Mouse (Mus musculus) adrenal gland, adult (tissue): ENCODE results near the gene Cdk5r2.
A peak's percentile ranks its signal among the peaks of the same experiment; 100 is the strongest.
"Not testable (repeated sequence)": the region's sequence is repeated elsewhere in the genome, so short reads cannot be mapped to it uniquely, and the experiment has no call there.

Source experiments
- DNase-seq, 2 experiments: peaks; one replicate each; pipeline ENCODE4 v3.0.0; 2022 to 2023; ENCODE audit warnings: low spot score in 1 of 2; ENCODE audit not compliant: inconsistent age in 2 of 2

The Cdk5r2 gene

GRCm38 (mm10) chr1:74854306-74855056 lies at the start of gene Cdk5r2:
Gene Cdk5r2, plus strand, starts transcription at chr1:74854934.
- peak; percentile 88 to 96 for DNase-seq

- no peak for DNase-seq
Observed at GRCm38 (mm10) chr1:74805340-74805835, 49.3 kb upstream of the Cdk5r2 start.

DNA sequence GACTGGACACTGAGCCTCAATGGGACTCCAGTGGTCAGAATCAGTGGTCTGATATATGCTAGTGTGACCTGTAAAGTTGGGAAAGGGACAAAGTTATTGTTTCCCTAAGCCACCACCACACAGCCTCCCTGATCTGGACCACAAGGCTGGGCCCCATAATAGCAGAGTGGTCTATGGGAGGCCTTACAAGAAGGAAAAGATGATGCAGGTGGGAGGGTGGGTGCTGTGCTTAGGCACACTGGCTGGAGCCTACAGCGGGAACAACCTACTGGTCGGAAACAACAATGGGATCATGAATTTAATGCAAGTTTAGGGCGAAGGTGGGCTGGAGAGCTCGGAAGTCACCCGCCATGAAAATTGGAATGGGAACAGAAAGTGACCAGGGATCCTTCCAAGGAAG lies 48.9 kb upstream of the Cdk5r2 start:
- peak in 1 of 2 experiments; percentile 37 for DNase-seq

DNA sequence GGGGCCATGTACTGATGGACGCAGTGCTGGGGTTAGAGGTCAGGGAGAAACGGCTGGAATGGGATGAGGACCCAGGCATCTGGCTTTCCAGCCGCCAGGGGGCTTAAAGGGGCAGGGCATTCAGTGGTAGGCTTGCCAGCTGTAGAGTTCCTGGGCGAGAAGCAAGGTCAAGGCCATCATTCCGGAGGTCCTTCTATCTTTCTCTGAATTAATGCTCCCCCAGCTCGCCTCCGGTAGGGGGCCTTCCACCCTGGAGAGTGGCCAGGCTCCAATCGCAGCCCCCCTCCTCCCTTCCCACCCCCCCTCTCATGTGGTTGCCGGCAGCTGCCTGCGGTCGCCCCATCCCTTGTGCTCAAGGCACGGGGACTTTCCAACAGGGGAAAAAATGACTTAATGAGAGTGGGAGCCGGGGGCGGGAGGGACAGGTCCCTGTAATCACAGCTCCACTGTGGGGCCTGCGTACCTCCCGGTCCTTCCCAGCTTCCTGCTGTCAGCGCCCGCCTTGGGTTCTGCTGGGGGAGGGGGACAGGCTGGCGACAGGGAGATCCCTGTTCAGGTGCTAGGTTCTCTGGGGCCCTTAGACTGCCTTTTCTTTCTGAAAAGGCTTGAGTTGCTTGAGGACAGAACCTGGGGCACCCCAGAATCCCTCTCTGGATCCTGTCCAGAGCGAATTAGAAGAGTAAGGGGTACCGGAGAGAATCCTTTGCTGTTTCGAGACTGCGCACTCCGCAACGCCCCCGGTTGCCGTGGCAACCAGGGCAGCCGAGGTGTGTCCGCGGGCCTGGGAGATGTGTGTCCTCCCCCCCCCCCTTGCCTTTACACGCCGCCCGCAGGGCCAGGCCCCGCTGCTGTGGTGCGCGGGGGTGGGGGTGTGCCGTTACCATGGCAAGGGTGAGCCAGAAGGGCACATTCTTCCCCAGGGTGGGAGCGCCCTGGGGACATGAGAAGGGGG lies 48.1 kb upstream of the Cdk5r2 start:
- DNase-seq: peak; percentile 82 to 85

GRCm38 (mm10) chr1:74807551-74808071 lies 47.1 kb upstream of the Cdk5r2 start:
- peak in 1 of 2 experiments; percentile 90 for DNase-seq

GRCm38 (mm10) chr1:74808078-74808477 lies 46.7 kb upstream of the Cdk5r2 start:
- DNase-seq: peak; percentile 94 to 98

GRCm38 (mm10) chr1:74809007-74809406 lies 45.7 kb upstream of the Cdk5r2 start:
- DNase-seq: no peak

DNA sequence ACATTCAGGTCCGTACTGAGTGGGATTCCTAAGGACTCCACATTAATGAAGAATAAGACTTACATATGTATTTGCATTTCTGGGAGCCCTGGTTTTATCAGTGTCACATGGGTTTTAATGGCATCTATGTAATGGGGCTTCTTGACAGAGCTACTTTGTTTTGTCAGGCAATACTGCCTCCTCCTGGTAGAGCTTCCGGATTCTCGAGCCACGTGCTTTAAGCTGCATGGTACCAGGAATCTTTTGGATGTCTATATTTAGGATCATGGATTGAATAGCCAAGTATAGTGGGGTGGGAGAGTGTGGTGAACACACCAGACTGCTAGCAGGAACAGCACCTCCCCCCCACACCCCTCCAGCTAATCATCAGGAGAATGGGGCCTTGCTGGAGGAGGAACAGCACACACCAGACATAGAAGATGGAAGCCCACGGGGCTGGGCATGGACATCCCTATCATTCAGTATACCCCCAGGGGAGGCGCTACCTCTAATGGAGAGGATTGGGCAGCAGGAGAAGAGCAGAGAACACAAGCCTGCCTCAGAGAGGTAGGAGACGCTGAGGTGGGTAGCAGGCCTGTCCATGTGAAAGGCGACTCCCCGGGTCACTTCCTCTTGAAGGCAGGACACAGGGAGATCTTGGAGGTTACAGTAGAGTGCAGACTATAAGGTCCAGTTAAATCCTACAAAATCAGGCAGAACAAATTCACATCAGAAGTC lies 39.6 kb upstream of the Cdk5r2 start:
- no peak for DNase-seq

- not testable (repeated sequence) for DNase-seq
Observed at GRCm38 (mm10) chr1:74815965-74816364, 38.8 kb upstream of the Cdk5r2 start.

DNA sequence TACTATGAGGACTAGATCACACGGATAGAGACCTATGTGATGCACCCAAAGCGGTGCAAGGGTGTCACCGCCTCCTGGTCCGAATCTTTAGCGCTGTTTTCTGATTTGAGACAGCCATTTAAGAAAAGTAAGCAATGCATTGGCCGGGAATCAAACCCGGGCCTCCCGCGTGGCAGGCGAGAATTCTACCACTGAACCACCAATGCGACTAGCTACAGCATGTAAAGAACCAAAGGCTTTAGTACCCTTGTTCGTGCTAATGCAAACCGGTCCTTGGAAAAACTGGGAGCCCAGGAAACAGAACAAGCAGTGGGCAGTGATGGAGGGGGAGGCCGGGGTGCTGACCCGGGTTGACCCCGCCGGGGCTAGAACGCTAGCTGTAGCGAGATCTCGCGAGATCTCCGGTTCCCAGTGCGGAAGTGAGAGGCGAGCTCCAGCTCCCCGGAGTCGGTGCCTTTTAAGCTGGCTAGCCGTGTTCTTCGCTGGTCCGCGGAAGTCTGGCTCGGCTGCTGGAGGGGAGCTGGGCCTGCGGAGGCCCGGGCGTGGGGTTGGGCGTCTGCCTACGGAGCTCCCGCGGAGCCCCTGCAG lies 38.0 kb upstream of the Cdk5r2 start:
- peak; percentile 93 to 97 for DNase-seq

- DNase-seq: no peak
Observed at GRCm38 (mm10) chr1:74817219-74817618, 37.5 kb upstream of the Cdk5r2 start.

GRCm38 (mm10) chr1:74818509-74818908 lies 36.2 kb upstream of the Cdk5r2 start:
- DNase-seq: no peak

DNA sequence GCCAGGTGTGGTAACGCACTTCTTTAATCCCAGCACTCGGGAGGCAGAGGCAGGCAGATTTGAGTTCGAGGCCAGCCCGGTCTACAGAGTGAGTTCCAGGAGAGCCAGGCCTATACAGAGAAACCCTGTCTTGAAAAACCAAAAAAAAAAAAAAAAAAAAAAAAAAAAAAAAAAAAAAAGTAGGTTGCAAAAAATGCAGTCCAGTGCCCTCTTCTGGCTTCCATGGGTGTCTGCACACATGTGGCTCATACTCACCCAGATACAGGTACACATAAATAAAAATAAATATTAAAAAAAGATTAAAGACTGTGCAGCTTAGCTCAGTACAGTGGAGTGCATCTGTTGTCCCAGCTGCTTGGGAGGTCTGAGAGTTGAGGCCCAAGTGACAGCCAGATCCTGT lies 31.1 kb upstream of the Cdk5r2 start:
- DNase-seq: not testable (repeated sequence)

DNA sequence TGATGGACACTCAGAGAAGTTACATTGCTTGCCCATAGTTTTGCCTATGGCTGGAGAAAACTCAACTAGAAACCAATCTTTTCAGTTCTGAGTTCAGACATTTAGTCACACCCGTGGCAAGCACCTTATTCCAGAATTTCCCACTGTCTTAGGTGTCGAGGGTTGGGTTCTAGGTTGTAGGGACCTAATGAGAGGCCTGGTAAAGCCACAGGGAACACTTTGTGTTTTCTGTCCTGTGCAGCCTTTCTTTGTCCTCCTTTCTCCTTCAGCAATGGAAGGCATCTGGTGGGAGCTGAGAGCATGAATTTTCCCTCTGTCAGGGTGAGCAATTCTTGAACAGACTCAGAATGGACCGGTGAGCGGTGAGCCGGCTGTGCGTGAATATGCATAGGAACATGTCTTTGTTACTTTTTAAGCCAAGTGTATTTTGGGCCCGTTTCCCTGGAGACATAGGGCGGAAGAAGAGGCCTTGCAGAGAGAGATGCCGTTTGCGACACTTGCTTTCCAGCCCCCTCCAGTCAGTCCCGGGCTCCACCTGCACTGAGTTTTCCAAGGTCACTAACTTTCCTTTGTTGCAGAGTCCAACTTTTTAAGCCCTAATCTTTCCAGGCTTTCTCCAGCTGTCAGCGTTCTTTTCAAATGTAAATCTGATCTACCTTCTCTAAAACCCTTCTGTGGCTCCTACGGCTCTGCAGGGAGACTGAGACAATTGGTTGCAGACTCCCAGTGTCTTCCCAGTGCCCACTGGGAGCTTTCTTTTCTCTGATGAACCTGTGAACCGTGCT lies 30.0 kb upstream of the Cdk5r2 start:
- peak in 1 of 2 experiments; percentile 55 for DNase-seq

- DNase-seq: no peak
Observed at GRCm38 (mm10) chr1:74830061-74830460, 24.7 kb upstream of the Cdk5r2 start.

GRCm38 (mm10) chr1:74833255-74833654 lies 21.5 kb upstream of the Cdk5r2 start:
- DNase-seq: no peak

DNA sequence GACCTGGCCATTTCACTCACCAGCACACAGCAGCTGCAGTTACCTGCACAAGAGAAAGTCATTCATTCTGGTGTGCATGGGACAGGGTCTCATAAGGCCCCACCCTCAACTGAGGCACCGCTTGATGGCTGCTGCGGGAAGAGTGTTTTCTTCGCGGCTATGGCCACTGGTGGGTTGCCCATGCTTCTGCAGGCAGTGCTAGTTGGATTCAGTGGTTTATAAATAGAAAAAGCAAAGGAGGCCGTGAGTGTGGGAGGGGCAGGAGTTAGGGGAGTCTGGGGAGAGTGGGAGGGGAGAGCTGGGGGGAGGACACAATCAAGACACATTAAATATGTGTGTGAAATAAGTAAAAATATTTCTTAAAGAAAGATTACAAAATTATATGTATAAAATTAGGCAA lies 11.6 kb upstream of the Cdk5r2 start:
- DNase-seq: no peak

GRCm38 (mm10) chr1:74846341-74846740 lies 8.4 kb upstream of the Cdk5r2 start:
- no peak for DNase-seq

GRCm38 (mm10) chr1:74848946-74849345 lies 5.8 kb upstream of the Cdk5r2 start:
- no peak for DNase-seq

- no peak for DNase-seq
Observed at GRCm38 (mm10) chr1:74850251-74850650, 4.5 kb upstream of the Cdk5r2 start.
